Mouse (Mus musculus): ENCODE measurements around the gene Rngtt.

DNA sequence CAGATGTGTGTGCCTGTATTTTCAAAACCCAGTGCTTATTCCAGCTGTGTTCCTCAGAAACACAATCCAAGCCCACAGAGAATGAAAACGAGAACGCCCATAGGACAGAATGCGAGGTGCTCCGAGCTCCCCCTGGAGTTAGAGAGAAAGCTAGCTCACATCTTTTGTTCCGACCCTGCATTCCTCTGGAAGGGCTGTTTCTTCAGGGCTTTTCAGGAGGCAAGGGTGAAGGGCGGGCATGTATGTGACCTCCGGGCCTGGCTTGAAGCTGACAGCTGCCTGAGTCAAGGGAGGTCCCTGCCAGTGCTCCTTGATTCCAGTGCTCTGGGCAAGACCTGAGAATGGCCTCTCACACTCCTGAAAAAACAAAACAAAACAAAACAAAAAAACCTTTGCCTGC, 216.0 kb downstream of the Rngtt start:
- TF ChIP-seq CTCF (IDR thresholded peaks at IDR 0.05; ENCODE audit: control insufficient read depth, insufficient read depth, insufficient read length): no peak
- no peak for TF ChIP-seq MAX (IDR thresholded peaks at IDR 0.05)
- no peak for TF ChIP-seq MYOD1 (IDR thresholded peaks at IDR 0.05; ENCODE audit: control insufficient read depth, insufficient read length, low read depth)
- no peak for TF ChIP-seq MYOG (IDR thresholded peaks at IDR 0.05; ENCODE audit: control insufficient read depth, extremely low read depth, insufficient read length)
- no peak for TF ChIP-seq CEBPB (IDR thresholded peaks at IDR 0.05; ENCODE audit: low read depth)
- no peak for TF ChIP-seq USF1 (IDR thresholded peaks at IDR 0.05; ENCODE audit: low read depth)
- no peak for TF ChIP-seq FOSL1 (IDR thresholded peaks at IDR 0.05; ENCODE audit: insufficient read depth, low read length, poor library complexity, severe bottlenecking)

Measured in C2C12 (cell line).